ENCODE assay signal across 8 mouse cellular contexts in genomic region chr3:137867437-137868093, GRCm38 (mm10). TPM values are rescaled to one million over a fixed set of nuclear protein-coding genes. Genes with fewer than 3 reads are reported as not detected.
DNase-seq lines count a peak whose midpoint lies in the region; ATAC-seq and TF ChIP-seq lines count a peak whose summit lies in the region.

Gene Dnajb14 (plus strand): TSS chr3:137867675.

- H3K4me3 ChIP-seq in ES-E14 (ENCODE audit: insufficient read depth in 1 of 2, low read depth in 1 of 2, low read length in 2 of 2, poor library complexity in 1 of 2, severe bottlenecking in 1 of 2): peak within 1 kb of the TSS; percentile 64 to 98
- peak within 1 kb of the TSS; percentile 55 for H3K4me3 ChIP-seq in forebrain, embryonic 16.5 days (replicated peaks; ENCODE audit: low read length)
- peak within 1 kb of the TSS; percentile 86 for H3K4me3 ChIP-seq in lung, embryonic 15.5 days
- H3K4me3 ChIP-seq in olfactory bulb, adult 2 months (ENCODE audit: insufficient read depth, low read depth, low read length): peak within 1 kb of the TSS; percentile 97

- no peak for TF ChIP-seq CTCF in olfactory bulb, adult 2 months (IDR thresholded peaks at IDR 0.05; ENCODE audit: insufficient read depth, low read depth, low read length)

- 1% methylated on average over 70 of the region's 94 CpGs for WGBS in forebrain, embryonic 16.5 days
- under 1% methylated on average over 77 of the region's 94 CpGs for WGBS in lung, embryonic 15.5 days
- under 1% methylated on average over 90 of the region's 94 CpGs for WGBS in olfactory bulb, adult 2 months

- peaks cover 0 to 2% of the 10 kb centered on the region in 2 experiments; a peak in 1 of 4 replicates for H3K4me1 ChIP-seq in ES-E14 (ENCODE audit: control insufficient read depth in 2 of 2, insufficient read depth in 2 of 2, low read length in 2 of 2, poor library complexity in 1 of 2)
- H3K4me1 ChIP-seq in forebrain, embryonic 16.5 days (replicated peaks; ENCODE audit: control insufficient read depth, insufficient read depth, low read length): peaks cover 16% of the 10 kb centered on the region
- H3K4me1 ChIP-seq in lung, embryonic 15.5 days: peaks cover 18% of the 10 kb centered on the region
- H3K4me1 ChIP-seq in olfactory bulb, adult 2 months (ENCODE audit: control insufficient read depth, insufficient read depth, low read length): 0 out of 2 replicates have a peak, but pooled peaks cover 3% of the 10 kb centered on the region

- peak; percentile 22 for ATAC-seq in forebrain, embryonic 16.5 days
- ATAC-seq in lung, embryonic 15.5 days (ENCODE audit: borderline replicate concordance, extremely low read depth, low FRiP score, low TSS enrichment): peak; percentile 46; the same call in 1 of the 2 replicates

- in situ Hi-C loops in ES-E14 (cut with MboI; ENCODE audit: low sequenced_read_pairs in 2 of 2, unreplicated experiment in 2 of 2): no loop called here

- DNase-seq in ES-E14 (ENCODE audit: low read depth, low spot score): no peak
- DNase-seq in cerebellum, adult 11-12 months: peak; percentile 77
- peak; percentile 40 for DNase-seq in heart, postnatal 25 days (ENCODE audit: low spot score)
- peak; percentile 22 to 23 for DNase-seq in layer of hippocampus, adult 8-10 months (ENCODE audit: low spot score in 2 of 2)
- DNase-seq in thymus, adult 18-20 months: peak; percentile 32 to 36

- peak within 1 kb of the TSS; percentile 95 for H3K27ac ChIP-seq in ES-E14 (ENCODE audit: insufficient read depth, low read depth, low read length, poor library complexity, severe bottlenecking)
- H3K27ac ChIP-seq in forebrain, embryonic 16.5 days (ENCODE audit: low read length): peak within 1 kb of the TSS; percentile 97
- H3K27ac ChIP-seq in lung, embryonic 15.5 days: peak within 1 kb of the TSS; percentile 100
- peak within 1 kb of the TSS; percentile 97 for H3K27ac ChIP-seq in olfactory bulb, adult 2 months (ENCODE audit: insufficient read depth, low read depth, low read length)

- H3K36me3 ChIP-seq in ES-E14 (ENCODE audit: control insufficient read depth, insufficient read depth, low read length, poor library complexity, severe bottlenecking): peaks cover 7% of the 10 kb centered on the region
- H3K36me3 ChIP-seq in forebrain, embryonic 16.5 days (ENCODE audit: control insufficient read depth, insufficient read depth): no peaks in the 10 kb centered on the region
- 0 out of 2 replicates have a peak, but pooled peaks cover 4% of the 10 kb centered on the region for H3K36me3 ChIP-seq in lung, embryonic 15.5 days

- TF ChIP-seq POLR2A in olfactory bulb, adult 2 months (IDR thresholded peaks at IDR 0.05; ENCODE audit: insufficient read depth, low read depth, low read length): 0 out of 2 replicates have a peak, but pooled peaks have one; percentile 35

- intact Hi-C loops in heart, postnatal 25 days (cut with DNase I): loop anchor here (1.0 to 5.0 kb wide), 3 partner anchors 51 to 275 kb away; partner anchors contain the start of gene Lamtor3

- no peaks in the 10 kb centered on the region for H3K9me3 ChIP-seq in ES-E14 (ENCODE audit: control insufficient read depth, insufficient read depth, low read depth, low read length)
- H3K9me3 ChIP-seq in forebrain, embryonic 16.5 days (ENCODE audit: control insufficient read depth, low read length): no peaks in the 10 kb centered on the region
- H3K9me3 ChIP-seq in lung, embryonic 15.5 days: no peaks in the 10 kb centered on the region

- peak within 1 kb of the TSS; percentile 98 for H3K9ac ChIP-seq in ES-E14 (ENCODE audit: insufficient read depth, low read depth, low read length, poor library complexity, severe bottlenecking)
- peak within 1 kb of the TSS; percentile 74 for H3K9ac ChIP-seq in forebrain, embryonic 16.5 days (replicated peaks; ENCODE audit: low read depth, low read length)
- H3K9ac ChIP-seq in lung, embryonic 15.5 days: peak within 1 kb of the TSS; percentile 98

- H3K27me3 ChIP-seq in forebrain, embryonic 16.5 days (replicated peaks; ENCODE audit: control insufficient read depth, insufficient read depth, low read length): no peaks in the 10 kb centered on the region
- H3K27me3 ChIP-seq in lung, embryonic 15.5 days: no peaks in the 10 kb centered on the region

- peak within 1 kb of the TSS; percentile 82 for H3K4me2 ChIP-seq in forebrain, embryonic 16.5 days (ENCODE audit: low read length)
- peak within 1 kb of the TSS; percentile 88 for H3K4me2 ChIP-seq in lung, embryonic 15.5 days

TF ChIP-seq in ES-E14, 5 proteins besides CTCF, POLR2A, EP300 and RAD21:
- TF ChIP-seq MAFK (IDR thresholded peaks at IDR 0.05; ENCODE audit: insufficient read depth, low read depth, low read length) (no peak), ZC3H11A (IDR thresholded peaks at IDR 0.05; ENCODE audit: borderline replicate concordance, low read depth, low read length) (no peak), ZNF384 (IDR thresholded peaks at IDR 0.05; ENCODE audit: low read depth, low read length) (no peak), HCFC1 (IDR thresholded peaks at IDR 0.05; ENCODE audit: borderline replicate concordance, insufficient read depth, low read length) (no peak), CHD2 (IDR thresholded peaks at IDR 0.05; ENCODE audit: low read depth, low read length) (no peak)

RNA-seq across cellular contexts. Expression of gene Dnajb14, which starts in this region (rescaled TPM):
- total RNA-seq in ES-E14 (2012; rRNA removed): 4.8 and 5.1 TPM in 2 replicates
- 7.8 and 12.2 TPM in 2 replicates for polyA plus RNA-seq in forebrain, embryonic 16.5 days (2015; fragmentation: Nextera tagmentation; extraction: Ambion mirVana)
- total RNA-seq in heart, postnatal 25 days (2021): 10 to 100 TPM; 10.7 to 10.8 TPM
- total RNA-seq in layer of hippocampus, adult 8-10 months (2022): 10 to 100 TPM; 52.0 to 55.0 (median 53.3) TPM
- 10.3 and 10.8 TPM in 2 replicates for polyA plus RNA-seq in lung, embryonic 15.5 days (2015; fragmentation: Nextera tagmentation; extraction: Ambion mirVana)
- 48.1 TPM in 1 of 2 replicates, not detected in the other for polyA plus RNA-seq in olfactory bulb, adult 2 months (2012; ENCODE audit: insufficient read depth, insufficient read length, low replicate concordance, missing spikeins)
